Mouse (Mus musculus) spleen, adult 2 months (tissue): ENCODE data around the gene Nox3.

Experiments used
- CTCF ChIP-seq: fragments of 200-500 bp; IDR thresholded peaks from 2 replicates; pipeline ENCODE4 v1.5.1; 2011; ENCODE audit warnings: mild to moderate bottlenecking, inconsistent platforms; ENCODE audit not compliant: insufficient read depth, insufficient read length, insufficient replicate concordance; ENCODE audit errors: extremely low read depth
- POLR2A ChIP-seq: fragments of 200-500 bp; IDR thresholded peaks from 2 replicates; pipeline ENCODE4 v1.6.1; 2011; ENCODE audit warnings: low read depth, low read length, inconsistent platforms

- TF ChIP-seq CTCF (no peak), POLR2A (no peak)
These were observed 97.7 kb downstream of the Nox3 start for GRCm38 (mm10) chr17:3598393-3598792.
